In the genomic region with DNA sequence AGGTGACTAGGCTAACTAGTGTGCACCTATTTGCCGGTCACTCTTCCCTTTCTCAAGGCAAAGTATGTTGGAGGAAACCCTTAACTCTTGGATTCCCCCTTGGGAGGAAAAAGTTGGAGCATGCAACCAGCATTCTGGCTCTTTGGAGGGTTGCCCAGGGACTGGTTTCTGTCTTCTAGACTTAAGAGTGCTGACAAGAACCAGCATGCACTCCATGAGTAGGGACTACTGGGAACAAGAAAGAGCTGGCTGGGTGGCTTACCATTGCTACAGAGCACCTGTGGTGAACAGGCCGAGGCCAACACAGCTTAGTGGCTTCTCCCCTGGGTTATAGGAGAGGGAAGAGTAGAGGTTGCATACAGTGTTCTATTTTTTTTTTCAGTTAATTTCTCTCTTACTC, we compare ENCODE assay signal across 13 mouse cellular contexts.
DNase-seq lines count a peak whose midpoint lies in the region; ATAC-seq lines count a peak whose summit lies in the region.
"Had no signal": no experiment of that assay in that cellular context is flagged by ENCODE, and none has a peak within 500 bp of the region (broad histone marks: within the 10 kb centered on the region; RNA-seq: fewer than 3 reads in every experiment).

No protein-coding gene starts in this region.

- 0 out of 2 replicates have a peak, but pooled peaks cover 3% of the 10 kb centered on the region for H3K4me1 ChIP-seq in heart, embryonic 16.5 days (ENCODE audit: control insufficient read depth, insufficient read depth, low read length)
- H3K4me1 ChIP-seq in stomach, embryonic 15.5 days: no peaks in the 10 kb centered on the region

- no peak overlapping the region for H3K4me3 ChIP-seq in heart, embryonic 16.5 days (ENCODE audit: low read length)
- H3K4me3 ChIP-seq in stomach, embryonic 15.5 days (replicated peaks): no peak overlapping the region
- H3K4me3 ChIP-seq: myocyte had no signal

- DNase-seq in frontal cortex, postnatal 10 days (ENCODE audit: low spot score in 2 of 2): no peak
- DNase-seq in right cerebral cortex, postnatal 10 days (ENCODE audit: low spot score in 2 of 2): peak; percentile 43 to 48
- DNase-seq in right cerebral cortex, adult 2 months (ENCODE audit: low spot score in 2 of 2): no peak
- DNase-seq in spleen, adult 12 weeks (ENCODE audit: low spot score): no peak
- DNase-seq in thymus, postnatal 10 days (ENCODE audit: low spot score in 2 of 2): no peak
- DNase-seq: cerebellum, adult 11-12 months; spleen, adult 18-20 months had no signal

- H3K9ac ChIP-seq in heart, embryonic 16.5 days (ENCODE audit: low read length): no peak overlapping the region
- no peak overlapping the region for H3K9ac ChIP-seq in stomach, embryonic 15.5 days
- H3K9ac ChIP-seq: liver, embryonic 14.5 days had no signal

- no peaks in the 10 kb centered on the region for H3K27me3 ChIP-seq in heart, embryonic 16.5 days (ENCODE audit: control insufficient read depth, insufficient read depth, low read length)
- H3K27me3 ChIP-seq in stomach, embryonic 15.5 days (replicated peaks): no peaks in the 10 kb centered on the region

- ATAC-seq in frontal cortex, adult (ENCODE audit: low TSS enrichment): 0 out of 2 replicates have a peak, but pooled peaks have one; percentile 31
- ATAC-seq in heart, embryonic 16.5 days (replicated peaks; ENCODE audit: extremely low read depth, insufficient read depth, low FRiP score): peak; percentile 82
- ATAC-seq in stomach, embryonic 15.5 days (ENCODE audit: insufficient read depth, low FRiP score, low read depth): no peak

- no peaks in the 10 kb centered on the region for H3K36me3 ChIP-seq in heart, embryonic 16.5 days (ENCODE audit: control insufficient read depth, insufficient read depth)
- no peaks in the 10 kb centered on the region for H3K36me3 ChIP-seq in stomach, embryonic 15.5 days

- no peak overlapping the region for H3K27ac ChIP-seq in heart, embryonic 16.5 days (ENCODE audit: low read length)
- peak overlapping the region; percentile 32; the same call in 1 of the 2 replicates for H3K27ac ChIP-seq in stomach, embryonic 15.5 days
- H3K27ac ChIP-seq: liver, embryonic 14.5 days had no signal

- no peak overlapping the region for H3K4me2 ChIP-seq in heart, embryonic 16.5 days (ENCODE audit: low read depth, low read length)
- H3K4me2 ChIP-seq in stomach, embryonic 15.5 days: no peak overlapping the region
- H3K4me2 ChIP-seq: midbrain, embryonic 11.5 days had no signal

- 43% methylated on average over 2 of the region's 2 CpGs for WGBS in heart, embryonic 16.5 days
- 68% methylated on average over 2 of the region's 2 CpGs for WGBS in stomach, embryonic 15.5 days

- H3K9me3 ChIP-seq in heart, embryonic 16.5 days (replicated peaks; ENCODE audit: control insufficient read depth, low read length): no peaks in the 10 kb centered on the region
- H3K9me3 ChIP-seq in stomach, embryonic 15.5 days: no peaks in the 10 kb centered on the region

Comparison
In these comparisons a context has a peak if more than half of its experiments do, and no peak if none do; other contexts are left out.
1. DNase-seq: peak in right cerebral cortex, postnatal 10 days (2 of 2); none in frontal cortex, postnatal 10 days (0 of 2), right cerebral cortex, adult 2 months (0 of 2), spleen, adult 12 weeks (single experiment) and thymus, postnatal 10 days (0 of 2).